Mouse (Mus musculus) spleen, embryonic (tissue): ENCODE measurements around the gene Bmi1.

Source experiments
- CTCF ChIA-PET: fragments of 350-600 bp; sonication (Branson Sonifier 250); formaldehyde crosslinking; loops from one replicate; lab custom pipeline; 2022; lab: Charles Lee

Gene Bmi1

GRCm38 (mm10) chr2:18676936-18677491, at the start of gene Bmi1:
Bmi1 (plus strand) TSS chr2:18677018.
- CTCF ChIA-PET = no interaction called here

GRCm38 (mm10) chr2:18630547-18630946, 46.3 kb upstream of the Bmi1 start:
- CTCF ChIA-PET = no interaction called here

GRCm38 (mm10) chr2:18635052-18635451, 41.8 kb upstream of the Bmi1 start:
- CTCF ChIA-PET = no interaction called here

GRCm38 (mm10) chr2:18648563-18648962, 28.3 kb upstream of the Bmi1 start:
- CTCF ChIA-PET = no interaction called here

- CTCF ChIA-PET = no interaction called here
Observed at GRCm38 (mm10) chr2:18654821-18655220, 22.0 kb upstream of the Bmi1 start.

GRCm38 (mm10) chr2:18664003-18664402, 12.8 kb upstream of the Bmi1 start:
- CTCF ChIA-PET = no interaction called here

GRCm38 (mm10) chr2:18671041-18671440, 5.8 kb upstream of the Bmi1 start:
- CTCF ChIA-PET = interaction anchor here (0.8 kb wide), 1 partner anchor 63 kb away, joined by 3 read pairs; no protein-coding TSS in a partner anchor

GRCm38 (mm10) chr2:18672133-18672765, 4.6 kb upstream of the Bmi1 start, which contains the start of gene Commd3:
Commd3 (plus strand) TSS chr2:18672384.
- CTCF ChIA-PET = interaction anchor here (0.6 to 1.1 kb wide), 2 partner anchors 11 to 211 kb away, joined by 3 to 7 read pairs; no protein-coding TSS in a partner anchor

- CTCF ChIA-PET = interaction anchor here (0.6 to 1.1 kb wide), 2 partner anchors 11 to 578 kb away, joined by 3 read pairs; no protein-coding TSS in a partner anchor
Observed at GRCm38 (mm10) chr2:18672766-18673164, 4.1 kb upstream of the Bmi1 start.

- CTCF ChIA-PET = interaction anchor here (0.6 kb wide), 1 partner anchor 579 kb away, joined by 3 read pairs; no protein-coding TSS in a partner anchor
Observed at GRCm38 (mm10) chr2:18673766-18674165, 3.1 kb upstream of the Bmi1 start.

GRCm38 (mm10) chr2:18674193-18674902, 2.5 kb upstream of the Bmi1 start:
- CTCF ChIA-PET = no interaction called here

GRCm38 (mm10) chr2:18675681-18676456, 949 bp upstream of the Bmi1 start:
- CTCF ChIA-PET = no interaction called here

GRCm38 (mm10) chr2:18676457-18676935, 322 bp upstream of the Bmi1 start:
- CTCF ChIA-PET = no interaction called here

- CTCF ChIA-PET = interaction anchor here (0.8 to 1.5 kb wide), 2 partner anchors 11 to 17 kb away, joined by 4 to 7 read pairs; no protein-coding TSS in a partner anchor
Observed at GRCm38 (mm10) chr2:18677631-18678471, 1.0 kb downstream of the Bmi1 start.

- CTCF ChIA-PET = no interaction called here
Observed at GRCm38 (mm10) chr2:18679701-18680100, 2.9 kb downstream of the Bmi1 start.

- CTCF ChIA-PET = no interaction called here
Observed at GRCm38 (mm10) chr2:18680501-18680900, 3.7 kb downstream of the Bmi1 start.

GRCm38 (mm10) chr2:18680961-18681360, 4.1 kb downstream of the Bmi1 start:
- CTCF ChIA-PET = no interaction called here

- CTCF ChIA-PET = interaction anchor here (1.0 kb wide), 1 partner anchor 12 kb away, joined by 3 read pairs; the partner anchor contains the start of gene Commd3
Observed at GRCm38 (mm10) chr2:18684062-18684461, 7.2 kb downstream of the Bmi1 start.

GRCm38 (mm10) chr2:18686386-18686785, 9.6 kb downstream of the Bmi1 start:
- CTCF ChIA-PET = no interaction called here

GRCm38 (mm10) chr2:18686826-18687519, 10.2 kb downstream of the Bmi1 start:
- CTCF ChIA-PET = no interaction called here
